Mouse (Mus musculus) lung, postnatal 10 days (tissue): ENCODE data around the gene Chmp4b.

ENCODE experiments used
- DNase-seq: peaks from one replicate; pipeline ENCODE4 v3.0.0; 2021

Chmp4b gene

DNA sequence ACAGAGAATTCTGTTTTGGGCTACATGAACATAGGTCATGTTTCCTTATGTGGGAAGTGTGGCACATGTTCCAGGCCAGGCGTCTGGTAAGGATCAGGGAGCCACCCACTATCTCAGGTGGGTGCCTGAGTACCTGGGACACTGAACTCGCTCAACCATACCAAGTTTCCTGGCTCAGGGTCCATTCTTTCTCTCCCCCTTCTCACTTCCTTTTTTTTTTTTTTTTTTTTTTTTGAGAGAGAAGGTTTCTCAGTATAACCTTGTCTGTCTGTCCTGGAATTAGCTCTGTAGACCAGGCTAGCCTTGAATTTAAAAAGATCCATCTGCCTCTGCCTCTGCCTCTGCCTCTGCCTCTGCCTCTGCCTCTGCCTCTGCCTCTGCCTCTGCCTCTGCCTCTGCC lies 68.8 kb downstream of the Chmp4b start:
- no peak for DNase-seq

DNA sequence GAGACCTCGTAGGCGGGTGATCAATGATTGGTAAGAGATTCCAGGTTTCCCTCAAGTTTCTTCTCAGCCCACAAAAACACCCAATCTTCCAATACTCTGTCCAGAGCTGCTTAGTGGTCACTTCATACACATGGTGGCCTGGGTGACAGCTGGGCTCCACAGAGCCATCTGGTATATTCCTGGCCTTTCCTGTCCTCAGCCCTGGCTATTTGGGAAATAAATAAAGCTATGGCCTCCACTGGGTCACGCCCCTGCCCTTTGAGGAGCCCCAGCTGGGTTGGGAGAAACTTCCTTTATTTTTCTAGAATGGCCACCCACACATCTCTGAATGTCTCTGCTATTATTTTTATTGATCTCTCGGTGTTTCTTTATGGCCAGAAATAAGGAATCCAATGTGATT lies 72.0 kb downstream of the Chmp4b start:
- DNase-seq: peak; percentile 18

DNA sequence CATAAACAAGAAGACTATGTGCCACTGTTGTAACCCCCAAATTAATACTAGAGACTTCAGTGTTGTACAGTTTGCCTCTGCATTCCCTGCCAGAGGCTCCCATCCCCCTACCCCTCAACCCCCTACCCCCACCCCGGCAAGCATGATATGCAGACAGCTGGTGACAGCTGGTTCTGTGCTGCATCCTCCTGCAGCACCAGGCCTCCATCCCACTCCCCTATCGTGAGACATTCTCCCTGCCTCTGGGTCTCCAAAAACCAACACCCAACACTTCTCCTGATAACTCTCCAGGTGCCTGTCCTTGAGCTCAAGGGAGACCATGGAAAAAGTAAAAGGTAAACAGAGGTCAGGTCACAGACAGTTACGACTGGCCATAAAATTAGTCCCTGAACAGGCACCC lies 78.2 kb downstream of the Chmp4b start:
- peak; percentile 23 for DNase-seq

DNA sequence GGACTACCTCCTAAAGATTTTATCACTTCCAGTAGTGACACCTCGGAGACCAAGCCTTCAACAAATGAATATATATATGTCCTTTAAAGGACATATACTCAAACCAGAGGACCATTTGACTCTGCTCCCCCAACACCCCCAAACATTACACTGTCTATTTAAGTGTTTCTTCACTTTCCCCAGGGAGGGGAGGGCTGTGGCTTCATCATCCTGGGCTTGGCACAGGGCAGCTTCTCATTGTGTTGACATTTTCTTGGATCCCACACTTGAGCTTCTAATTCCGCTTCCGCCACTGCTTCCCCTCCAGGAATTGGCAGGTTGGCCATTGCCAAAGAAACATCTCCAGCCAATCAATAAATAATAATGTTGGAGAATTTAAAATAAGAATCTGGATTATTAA lies 79.3 kb downstream of the Chmp4b start:
- peak; percentile 66 for DNase-seq

DNA sequence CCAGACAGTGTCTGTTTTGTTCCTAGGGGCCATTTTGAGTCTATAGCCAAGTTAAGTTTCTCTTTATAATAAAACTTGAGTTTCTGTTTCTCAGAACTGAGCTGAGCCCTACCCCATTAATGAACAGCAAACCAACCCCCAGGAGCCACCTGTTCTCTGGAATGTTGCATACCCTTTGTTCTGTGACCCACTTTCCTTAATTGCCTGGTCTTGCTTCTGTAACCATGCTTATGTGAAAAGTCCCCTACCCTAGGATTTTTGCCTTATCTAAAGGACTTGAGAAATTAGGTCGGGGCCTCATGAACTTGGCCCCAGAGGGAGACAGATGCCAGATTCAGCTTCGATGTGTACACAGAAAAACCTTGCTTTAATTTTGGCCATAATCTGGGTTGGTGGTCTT lies 80.4 kb downstream of the Chmp4b start:
- DNase-seq: no peak

DNA sequence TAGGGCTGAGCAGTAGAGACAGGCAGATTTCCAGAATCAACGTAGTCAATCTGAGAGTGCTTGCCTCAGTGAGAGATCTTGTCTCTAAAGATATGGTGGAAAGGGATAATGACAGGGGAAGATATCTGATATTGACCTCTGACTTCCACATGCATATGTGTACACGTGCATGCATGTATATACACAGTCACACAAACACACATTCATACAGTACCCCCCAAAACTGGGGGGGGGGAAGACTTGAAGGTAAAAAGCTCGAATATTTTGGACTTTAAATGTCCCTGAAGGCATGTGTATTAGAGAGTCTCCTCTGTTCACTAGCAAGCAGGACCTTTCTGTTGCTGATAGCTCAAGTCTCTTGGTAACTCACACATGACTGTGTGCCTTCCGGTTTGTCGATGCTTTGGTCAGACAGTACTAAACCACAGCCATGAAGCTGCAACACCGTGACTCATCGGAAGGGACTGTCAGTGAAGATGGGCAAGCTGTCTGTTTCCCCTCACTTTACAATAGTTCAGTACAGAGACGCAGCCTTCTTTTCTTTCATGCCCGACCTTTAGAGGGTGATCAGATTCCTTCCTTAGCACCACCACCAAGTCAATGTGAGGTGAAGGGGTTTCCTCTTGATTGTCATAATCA lies 81.1 kb downstream of the Chmp4b start:
- peak; percentile 14 for DNase-seq

DNA sequence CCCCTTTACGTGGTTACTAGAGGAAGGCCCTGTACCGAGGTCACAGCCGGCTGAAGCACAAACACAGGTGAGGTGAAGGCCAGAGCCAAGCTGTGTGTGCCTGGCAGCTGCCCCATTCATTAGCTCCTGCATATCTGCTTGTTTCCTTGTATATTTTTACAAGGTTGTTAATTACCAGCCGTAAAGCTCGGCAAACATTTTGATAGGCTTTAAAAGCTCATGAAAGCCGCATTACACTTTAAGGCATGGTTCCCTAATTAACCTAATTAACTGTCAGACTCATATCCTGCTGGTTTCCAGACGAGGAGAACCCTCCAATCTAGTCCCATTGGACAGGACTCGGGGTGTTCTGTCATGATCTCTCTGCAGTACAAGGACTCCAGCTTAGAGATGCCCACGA lies 83.5 kb downstream of the Chmp4b start:
- DNase-seq: no peak

DNA sequence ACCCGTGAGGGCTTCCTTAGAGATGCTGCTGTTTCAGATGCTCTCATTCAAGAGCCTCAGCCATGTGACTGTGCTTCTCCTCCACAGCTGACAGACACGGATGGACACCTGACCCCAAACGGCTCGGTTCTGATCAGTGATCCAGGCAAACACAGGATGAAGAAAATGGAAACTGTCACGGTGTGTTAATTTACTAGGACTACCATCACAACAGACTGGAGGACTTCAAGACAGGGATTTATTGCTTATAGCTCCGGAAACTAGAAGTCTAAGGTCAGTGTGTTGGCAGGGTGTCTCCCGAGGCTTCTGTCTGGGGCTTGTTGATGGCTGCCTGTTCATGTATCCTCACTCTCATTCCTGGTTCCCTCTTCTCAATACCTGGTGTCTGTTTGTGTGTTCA lies 83.9 kb downstream of the Chmp4b start:
- DNase-seq: no peak

DNA sequence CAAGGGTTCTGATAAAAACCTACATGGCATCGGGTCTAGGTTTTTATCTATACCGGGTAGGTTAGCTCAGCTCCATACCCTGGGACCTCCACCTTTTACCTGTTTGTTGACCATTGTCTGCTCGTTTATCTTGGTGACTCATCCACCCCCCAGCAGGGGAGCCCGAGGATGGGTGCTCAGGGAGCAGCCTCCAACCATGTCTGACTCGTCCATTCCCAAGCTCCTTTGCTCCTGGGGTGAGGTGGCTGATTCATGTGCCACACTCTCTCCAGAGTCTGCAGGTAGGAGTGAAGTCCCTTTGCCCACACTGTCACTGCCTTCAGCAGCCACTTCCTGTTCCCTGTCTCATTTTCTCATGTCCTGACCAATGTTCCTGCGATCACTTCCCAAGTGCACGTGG lies 84.5 kb downstream of the Chmp4b start:
- no peak for DNase-seq

DNA sequence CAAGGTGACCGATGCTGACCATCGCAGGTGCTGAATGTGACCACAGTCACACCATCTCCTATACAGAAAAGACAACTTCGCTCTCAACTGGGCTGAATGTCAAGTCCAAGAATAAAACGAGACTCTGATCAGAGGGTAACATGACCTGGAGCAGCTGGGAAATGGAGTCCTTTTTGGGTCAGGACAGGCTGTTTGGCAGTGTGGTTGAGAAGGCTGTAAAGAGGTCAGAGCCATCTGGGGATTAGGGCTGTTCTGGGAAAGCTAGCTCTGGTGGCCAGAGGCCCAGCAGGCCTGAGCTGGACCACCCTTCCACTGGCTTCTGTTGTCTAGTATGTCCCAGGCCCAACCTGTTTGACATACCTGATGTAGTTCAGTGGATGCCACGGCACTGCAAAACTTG lies 87.1 kb downstream of the Chmp4b start:
- DNase-seq: no peak

DNA sequence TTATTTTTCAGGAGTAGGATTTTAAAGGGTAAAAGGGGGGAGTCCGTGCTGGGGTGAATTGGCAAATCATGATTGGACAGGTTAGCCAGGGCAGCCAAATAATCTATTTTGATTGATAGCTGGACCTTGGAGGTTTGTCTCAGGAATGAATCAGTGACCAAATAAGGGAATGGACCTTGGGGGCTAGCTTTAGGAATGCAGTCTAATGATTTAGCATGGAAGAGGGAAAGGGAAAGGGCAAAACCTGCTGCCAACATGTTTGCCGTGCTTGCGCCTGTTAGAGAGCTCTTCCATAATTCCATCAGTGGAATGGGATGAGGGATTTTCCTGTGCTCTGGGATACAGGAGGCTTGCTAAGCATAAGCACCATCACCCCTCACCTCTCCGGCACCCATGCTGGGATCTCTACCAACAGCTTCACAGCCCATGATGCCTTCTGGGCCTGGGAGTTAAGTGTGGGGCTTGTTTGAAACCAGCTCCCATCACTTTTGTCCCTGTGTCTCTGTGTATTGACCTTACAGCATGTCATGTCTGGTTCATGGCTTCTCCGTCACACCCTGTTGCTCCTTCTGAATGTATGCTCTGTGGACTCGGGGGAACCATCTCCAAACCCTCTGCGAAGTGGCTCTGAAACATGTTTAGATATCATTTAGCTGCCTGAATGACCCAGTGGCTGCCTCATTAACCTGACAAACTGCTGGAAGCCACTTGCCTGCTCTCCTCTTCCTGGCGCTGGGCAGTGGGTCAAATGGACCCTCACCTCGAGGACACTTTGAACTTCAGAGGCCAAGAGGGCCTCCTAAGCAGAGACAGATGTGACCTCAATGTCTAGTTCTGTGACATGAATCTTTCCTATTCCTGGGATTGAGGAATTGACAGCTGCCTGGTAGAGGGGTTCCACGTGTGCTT lies 91.7 kb downstream of the Chmp4b start:
- DNase-seq: no peak

DNA sequence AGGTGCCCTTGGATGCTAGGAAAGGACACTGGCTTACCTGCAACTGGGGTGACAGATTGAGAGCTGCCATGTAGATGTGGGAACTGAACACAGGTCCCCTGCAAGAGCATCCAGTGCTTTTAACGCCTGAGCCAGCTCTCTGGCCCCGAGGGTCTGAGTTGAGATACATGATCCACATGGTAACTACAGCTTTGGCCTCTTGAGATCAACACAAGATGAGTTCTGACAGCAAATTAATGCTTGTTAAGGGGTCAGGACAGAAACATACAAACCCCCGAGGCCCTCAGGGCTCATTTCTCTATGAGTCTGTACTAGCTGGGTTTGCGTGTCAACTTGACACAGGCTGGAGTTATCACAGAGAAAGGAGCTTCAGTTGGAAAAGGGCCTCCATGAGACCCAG lies 92.4 kb downstream of the Chmp4b start:
- no peak for DNase-seq
